Mouse (Mus musculus): ENCODE data around the gene Phlpp1.

Phlpp1 gene

GRCm38 (mm10) chr1:106389673-106390072 is 218.1 kb downstream of the Phlpp1 start:
- peak; percentile 36 for DNase-seq (ENCODE audit: low spot score)

GRCm38 (mm10) chr1:106393072-106393471 is 221.5 kb downstream of the Phlpp1 start:
- no peak for DNase-seq (ENCODE audit: low spot score)

DNA sequence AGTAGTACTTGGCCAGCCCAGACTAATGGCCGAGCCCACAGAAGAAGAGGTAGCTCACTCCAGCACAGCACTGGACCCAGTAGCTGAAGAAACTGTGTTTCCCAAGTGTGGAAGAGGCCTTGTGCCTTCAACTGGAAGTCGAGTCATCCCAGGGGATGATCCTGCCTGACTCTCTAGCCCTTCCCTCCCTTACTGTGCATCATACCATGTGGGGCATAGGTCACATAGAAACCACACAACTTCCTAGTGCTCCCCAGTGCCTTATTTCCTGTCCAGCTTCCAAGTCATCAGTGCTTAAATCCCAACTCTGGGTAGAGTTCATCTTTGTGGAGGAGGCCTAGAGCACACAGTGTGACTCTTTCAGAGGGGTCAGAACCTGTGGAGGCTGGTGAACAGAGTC is 223.1 kb downstream of the Phlpp1 start:
- DNase-seq (ENCODE audit: low spot score): no peak

DNA sequence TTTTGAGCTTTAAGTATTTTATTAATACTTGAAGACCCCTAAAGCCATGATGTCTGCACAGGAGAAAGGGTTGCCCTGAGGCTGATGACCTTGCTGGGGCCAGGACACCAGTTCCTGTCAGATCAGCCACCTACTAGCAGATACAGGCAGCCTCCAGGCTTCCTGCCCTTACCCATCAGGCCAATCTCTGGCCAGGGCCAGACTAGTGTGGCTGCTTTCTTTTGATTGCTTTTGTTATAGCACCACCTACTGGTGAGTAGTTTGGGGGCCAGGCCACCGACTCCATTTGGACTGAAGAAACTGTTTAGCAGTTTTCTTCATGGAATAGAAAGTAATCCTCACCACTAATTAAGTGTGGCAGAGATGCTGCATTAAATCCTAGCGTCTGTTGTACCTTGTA is 223.9 kb downstream of the Phlpp1 start:
- DNase-seq (ENCODE audit: low spot score): peak; percentile 76

GRCm38 (mm10) chr1:106400900-106401634 is 229.5 kb downstream of the Phlpp1 start:
- DNase-seq (ENCODE audit: low spot score): no peak

GRCm38 (mm10) chr1:106403011-106403501 is 231.5 kb downstream of the Phlpp1 start:
- DNase-seq (ENCODE audit: low spot score): no peak

- DNase-seq (ENCODE audit: low spot score): no peak
Measured at GRCm38 (mm10) chr1:106406852-106407251, 235.3 kb downstream of the Phlpp1 start.

GRCm38 (mm10) chr1:106407963-106408440 is 236.4 kb downstream of the Phlpp1 start:
- DNase-seq (ENCODE audit: low spot score): peak; percentile 47

GRCm38 (mm10) chr1:106410858-106411257 is 239.3 kb downstream of the Phlpp1 start:
- no peak for DNase-seq (ENCODE audit: low spot score)

DNA sequence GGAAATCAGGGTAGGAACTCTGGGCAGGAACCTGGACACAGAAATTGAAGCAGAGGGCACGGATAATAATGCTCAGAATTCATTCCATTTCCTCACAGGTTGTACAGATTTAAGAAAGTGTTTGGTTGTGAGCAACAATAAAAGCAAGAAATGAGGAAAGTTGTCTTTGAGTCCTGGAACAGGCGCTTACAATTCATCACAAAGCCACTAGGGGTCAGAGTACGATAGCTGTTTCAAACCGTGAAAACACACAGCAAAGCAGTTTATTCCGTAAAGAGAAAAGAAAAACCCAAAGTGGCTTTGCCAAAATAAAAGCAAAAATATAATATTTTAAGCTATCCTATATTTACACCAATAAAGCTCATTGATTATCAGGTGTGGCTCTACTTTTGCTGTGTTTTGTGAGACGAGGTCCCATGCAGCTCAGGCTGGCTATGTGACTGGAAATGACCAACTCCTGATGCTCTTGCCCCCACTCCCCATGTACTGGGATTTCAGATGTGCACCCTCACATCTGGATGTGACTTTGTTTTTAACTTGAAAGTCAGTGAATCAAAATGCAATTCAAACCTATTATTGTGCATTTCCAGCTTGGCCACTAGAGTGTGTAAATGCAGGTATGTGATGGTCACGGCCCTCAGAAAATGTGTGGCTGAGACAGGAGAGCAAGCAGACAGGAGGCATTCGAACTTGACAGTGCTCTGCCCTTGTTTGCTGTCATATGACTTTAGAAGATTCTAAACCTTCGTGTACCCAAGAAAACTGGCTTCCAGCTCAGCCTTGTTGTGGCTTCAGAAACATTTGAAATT is 253.8 kb downstream of the Phlpp1 start:
- DNase-seq (ENCODE audit: low spot score): peak; percentile 24

DNA sequence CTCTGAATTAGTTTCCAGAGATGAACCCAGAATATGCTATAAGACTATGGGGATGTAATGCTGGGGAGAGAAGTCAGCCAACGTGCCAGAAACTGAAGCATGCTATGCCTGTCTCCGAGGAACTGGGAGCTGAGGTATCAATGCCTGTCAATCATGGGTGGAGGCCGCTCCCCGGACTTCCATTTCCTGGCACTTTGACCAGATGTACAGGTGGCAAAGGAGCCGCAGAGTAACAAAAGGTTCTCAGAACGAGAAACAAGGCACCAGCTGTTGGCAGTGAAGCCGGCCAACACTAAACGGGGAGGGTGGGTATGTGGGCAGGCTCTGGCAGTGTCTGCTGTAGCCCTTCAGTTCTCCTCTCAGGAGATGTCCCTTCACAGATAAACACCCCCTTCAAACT is 256.6 kb downstream of the Phlpp1 start:
- no peak for DNase-seq (ENCODE audit: low spot score)

GRCm38 (mm10) chr1:106428580-106428979 is 257.0 kb downstream of the Phlpp1 start:
- no peak for DNase-seq (ENCODE audit: low spot score)

GRCm38 (mm10) chr1:106433580-106433979 is 262.0 kb downstream of the Phlpp1 start:
- no peak for DNase-seq (ENCODE audit: low spot score)

Data from lung, postnatal 25 days (tissue).